ENCODE assay signal across 9 mouse cellular contexts in the genomic region with DNA sequence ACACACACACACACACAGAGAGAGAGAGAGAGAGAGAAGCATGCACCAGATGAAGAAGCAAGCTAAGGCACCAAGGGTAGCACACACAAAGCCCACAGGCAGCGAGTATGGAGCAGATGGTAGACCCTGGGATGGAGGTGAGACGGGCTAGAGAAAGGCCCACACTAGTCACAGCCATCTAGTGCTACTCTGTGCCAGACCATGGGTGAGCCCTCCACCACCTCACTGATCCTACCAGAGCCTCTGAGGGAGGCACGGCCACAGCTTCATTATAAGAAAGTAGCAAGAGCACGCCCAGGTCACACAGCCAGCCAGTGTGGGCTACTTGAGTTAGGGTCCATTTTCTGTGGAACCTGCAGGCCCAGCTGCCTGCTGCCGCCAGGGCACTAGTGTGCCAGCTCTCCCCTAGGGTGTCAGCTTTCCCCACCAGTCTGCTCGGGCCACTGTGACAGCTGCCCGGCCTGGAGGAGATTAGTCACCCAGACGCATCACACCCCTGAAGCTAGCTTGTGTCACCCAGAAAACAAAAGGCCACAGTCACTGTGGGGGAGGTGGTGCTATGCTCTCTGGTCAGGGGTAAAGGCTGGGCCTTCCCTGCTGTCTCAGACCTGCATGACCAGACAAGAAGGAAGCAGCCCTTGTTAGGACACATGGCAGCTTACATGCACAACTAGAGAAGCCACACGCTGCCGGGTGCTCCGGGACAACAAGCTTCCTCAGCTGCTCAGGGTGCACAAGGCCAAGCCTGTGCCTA. TPM values are rescaled to one million over a fixed set of nuclear protein-coding genes. Genes with fewer than 3 reads are reported as not detected.
A peak's percentile ranks its signal among the peaks of the same experiment; 100 is the strongest.
DNase-seq lines count a peak whose midpoint lies in the region; ATAC-seq and TF ChIP-seq lines count a peak whose summit lies in the region.
"Had no signal": no experiment of that assay in that cellular context is flagged by ENCODE, and none has a peak within 500 bp of the region (broad histone marks: within the 10 kb centered on the region; RNA-seq: fewer than 3 reads in every experiment).

No protein-coding gene starts in this region.

- no peak overlapping the region for H3K9ac ChIP-seq in limb, embryonic 14.5 days (ENCODE audit: low read depth, low read length, severe bottlenecking)

- peaks cover 25% of the 10 kb centered on the region for H3K4me1 ChIP-seq in limb, embryonic 14.5 days (ENCODE audit: control insufficient read depth, insufficient read depth, low read length)

- peak; percentile 60 for ATAC-seq in limb, embryonic 14.5 days (ENCODE audit: low FRiP score, low read depth)
- ATAC-seq in monocyte, adult 5-6 weeks (replicated peaks; ENCODE audit: insufficient number of reproducible peaks, low FRiP score, low TSS enrichment, poor library complexity, severe bottlenecking) = peak; percentile 75

- no peaks in the 10 kb centered on the region for H3K27me3 ChIP-seq in limb, embryonic 14.5 days (ENCODE audit: control insufficient read depth, insufficient read depth, low read length)

- no peak overlapping the region for H3K27ac ChIP-seq in limb, embryonic 14.5 days (replicated peaks; ENCODE audit: low read depth, low read length)

- H3K9me3 ChIP-seq in limb, embryonic 14.5 days (ENCODE audit: control insufficient read depth, low read length) = no peaks in the 10 kb centered on the region

- H3K4me2 ChIP-seq in limb, embryonic 14.5 days (replicated peaks; ENCODE audit: low read depth, low read length, severe bottlenecking) = no peak overlapping the region

- TF ChIP-seq POLR2A in limb, embryonic 14.5 days (IDR thresholded peaks at IDR 0.05; ENCODE audit: borderline replicate concordance, extremely low read depth, insufficient read depth, insufficient read length) = no peak

- no peaks in the 10 kb centered on the region; the same call in 1 of the 2 replicates for H3K36me3 ChIP-seq in limb, embryonic 14.5 days (ENCODE audit: control insufficient read depth, insufficient read depth, low read length)

- intact Hi-C loops in left cerebral cortex, postnatal 14 days (cut with DNase I) = no loop called here

- WGBS in limb, embryonic 14.5 days = 56% methylated on average over 11 of the region's 11 CpGs

- peak; percentile 37 for DNase-seq in spleen, adult 12 weeks (ENCODE audit: low spot score)
- DNase-seq in spleen, postnatal 10 days (ENCODE audit: low spot score in 2 of 2) = no peak
- peak; percentile 79 for DNase-seq in cerebellum, adult 9-11 months
- peak; percentile 77 for DNase-seq in gonadal fat pad, adult 2 months (ENCODE audit: low read depth)
- DNase-seq in limb, embryonic 14.5 days (ENCODE audit: low spot score) = peak; percentile 39
- DNase-seq in left cerebral cortex, postnatal 14 days (ENCODE audit: low spot score in 2 of 2) = no peak
- DNase-seq in spleen, postnatal 14 days (ENCODE audit: low spot score in 2 of 2) = no peak

- no peak overlapping the region for H3K4me3 ChIP-seq in limb, embryonic 14.5 days (replicated peaks; ENCODE audit: low read length)

RNA-seq across cellular contexts. Expression of gene Gm9821, which starts 2.1 kb away (rescaled TPM):
- 0.05 TPM in 1 of 2 replicates, not detected in the other for polyA plus RNA-seq in gonadal fat pad, adult 2 months (2012; rRNA removed)
- 0.05 TPM in 1 of 2 replicates, not detected in the other for polyA plus RNA-seq in limb, embryonic 14.5 days (2012; rRNA removed)
- 0.37 and 0.56 TPM in 2 replicates for polyA plus RNA-seq in limb, embryonic 14.5 days (2014; fragmentation: Nextera tagmentation; extraction: Ambion mirVana)
- 0.29 to 0.97 TPM (median 0.32 TPM) in 3 replicates for total RNA-seq in monocyte, adult 5-6 weeks (2017)
- total RNA-seq in left cerebral cortex, postnatal 14 days (2021) = not detected
- total RNA-seq: gastrocnemius, postnatal 4 days had no signal

RNA-seq across cellular contexts. Expression of gene Mdk, which starts 15.5 kb away (rescaled TPM):
- polyA plus RNA-seq in gonadal fat pad, adult 2 months (2012; rRNA removed) = 11.6 and 18.6 TPM in 2 replicates
- 1,140 and 1,381 TPM in 2 replicates for polyA plus RNA-seq in limb, embryonic 14.5 days (2012; rRNA removed)
- polyA plus RNA-seq in limb, embryonic 14.5 days (2014; fragmentation: Nextera tagmentation; extraction: Ambion mirVana) = 1,171 and 1,392 TPM in 2 replicates
- total RNA-seq in monocyte, adult 5-6 weeks (2017) = 10.2 TPM in 1 of 3 replicates, not detected in the others
- total RNA-seq in left cerebral cortex, postnatal 14 days (2021) = 10 to 100 TPM; 24.9 to 26.3 TPM

RNA-seq across cellular contexts. Expression of gene Chrm4, which starts 20.5 kb away (rescaled TPM):
- polyA plus RNA-seq in gonadal fat pad, adult 2 months (2012; rRNA removed) = 0.26 and 0.27 TPM in 2 replicates
- 0.47 and 0.88 TPM in 2 replicates for polyA plus RNA-seq in limb, embryonic 14.5 days (2012; rRNA removed)
- polyA plus RNA-seq in limb, embryonic 14.5 days (2014; fragmentation: Nextera tagmentation; extraction: Ambion mirVana) = 0.17 and 0.32 TPM in 2 replicates
- 0.29 TPM in 1 of 3 replicates, not detected in the others for total RNA-seq in monocyte, adult 5-6 weeks (2017)
- 10 to 100 TPM; 37.3 to 42.0 TPM for total RNA-seq in left cerebral cortex, postnatal 14 days (2021)

RNA-seq across cellular contexts. Expression of gene Dgkz, which starts 28.1 kb away (rescaled TPM):
- 84.2 and 91.6 TPM in 2 replicates for polyA plus RNA-seq in gonadal fat pad, adult 2 months (2012; rRNA removed)
- 97.1 and 109 TPM in 2 replicates for polyA plus RNA-seq in limb, embryonic 14.5 days (2012; rRNA removed)
- polyA plus RNA-seq in limb, embryonic 14.5 days (2014; fragmentation: Nextera tagmentation; extraction: Ambion mirVana) = 40.4 and 42.4 TPM in 2 replicates
- 83.0 to 148 TPM (median 110 TPM) in 3 replicates for total RNA-seq in monocyte, adult 5-6 weeks (2017)
- 100 to 1,000 TPM; 342 to 377 TPM for total RNA-seq in left cerebral cortex, postnatal 14 days (2021)

Comparison
In these comparisons a context has a peak if more than half of its experiments do, and no peak if none do; other contexts are left out.
1. DNase-seq: peak in spleen, adult 12 weeks (single experiment), cerebellum, adult 9-11 months (single experiment), gonadal fat pad, adult 2 months (single experiment) and limb, embryonic 14.5 days (single experiment); none in spleen, postnatal 10 days (0 of 2), left cerebral cortex, postnatal 14 days (0 of 2) and spleen, postnatal 14 days (0 of 2).
2. RNA of gene Chrm4, which starts 20.5 kb away (total RNA-seq): 37.3 to 42.0 TPM in left cerebral cortex, postnatal 14 days; 0.29 TPM in monocyte, adult 5-6 weeks; every median in the first group is over 10 times any median in the second.